Mouse (Mus musculus) sigmoid colon, adult 10 weeks (tissue): ENCODE results near the gene Polr1a. TPM values are rescaled to one million over a fixed set of nuclear protein-coding genes. Genes with fewer than 3 reads are reported as not detected.

Experiments used
- polyA plus RNA-seq: library from polyadenylated mRNA; stranded (reverse); fragments of 350-450 nt; fragmentation: Illumina TruSeq; extraction: RNeasy Lipid Tissue Mini Kit (QIAGEN cat#74804); gene quantifications from one replicate; pipeline ENCODE4 v1.2.3, GENCODE M21; 2014; ENCODE audit warnings: low read depth, low replicate concordance

Polr1a gene
- polyA plus RNA-seq, result 5.8 TPM

GRCm38 (mm10) chr6:71908481-71909381, at the start of gene Polr1a, which contains the start of gene Ptcd3:
Gene Polr1a (plus strand): TSS chr6:71909053.
Gene Ptcd3 (minus strand): TSS chr6:71908750.

Other genes with a start within 250 kb of the Polr1a start
- gene Reep1, start 201.5 kb upstream of the Polr1a start, polyA plus RNA-seq, result 4.9 TPM
- 30.6 TPM for gene Mrpl35, start 82.1 kb upstream of the Polr1a start, polyA plus RNA-seq
- gene Immt, start 77.7 kb upstream of the Polr1a start, polyA plus RNA-seq, result 227 TPM
- 218 TPM for gene Ptcd3, start 303 bp upstream of the Polr1a start, polyA plus RNA-seq
- 2.2 TPM for gene St3gal5, start 188.5 kb downstream of the Polr1a start, polyA plus RNA-seq